Mouse (Mus musculus) gastrocnemius, postnatal 36 days (tissue): ENCODE measurements around the gene Fhl4. TPM values are rescaled to one million over a fixed set of nuclear protein-coding genes. Genes with fewer than 3 reads are reported as not detected.

Experiments
- total RNA-seq, 2 experiments: library from RNA; stranded (reverse); gene quantifications; 2 replicates each; pipeline ENCODE4 v1.2.3; 2021

Fhl4 gene
- total RNA-seq, 2 experiments from 2014 or later, result 0.12 to 0.31 TPM

Other genes with a start within 250 kb of the Fhl4 start
- gene Ric8b, start 184.9 kb downstream of the Fhl4 start, total RNA-seq, result 10 to 100 TPM; 31.6 to 37.6 TPM
- 10 to 100 TPM in 1 of 2 experiments, 1 to 10 TPM in 1; 8.9 to 10.3 TPM for gene Tmem263, start 132 bp upstream of the Fhl4 start, total RNA-seq
- 10 to 100 TPM in 1 of 2 experiments, 1 to 10 TPM in 1; 8.4 to 14.9 TPM for gene Mterf2, start 25.5 kb upstream of the Fhl4 start, total RNA-seq
- 1 to 10 TPM; 8.3 to 8.6 TPM for gene Cry1, start 82.6 kb upstream of the Fhl4 start, total RNA-seq